Mouse (Mus musculus): ENCODE results near the gene Carmil1. TPM values are rescaled to one million over a fixed set of nuclear protein-coding genes. Genes with fewer than 3 reads are reported as not detected.

Gene Carmil1
- total RNA-seq, 1 experiment from 2014 or later = 2.7 TPM

DNA sequence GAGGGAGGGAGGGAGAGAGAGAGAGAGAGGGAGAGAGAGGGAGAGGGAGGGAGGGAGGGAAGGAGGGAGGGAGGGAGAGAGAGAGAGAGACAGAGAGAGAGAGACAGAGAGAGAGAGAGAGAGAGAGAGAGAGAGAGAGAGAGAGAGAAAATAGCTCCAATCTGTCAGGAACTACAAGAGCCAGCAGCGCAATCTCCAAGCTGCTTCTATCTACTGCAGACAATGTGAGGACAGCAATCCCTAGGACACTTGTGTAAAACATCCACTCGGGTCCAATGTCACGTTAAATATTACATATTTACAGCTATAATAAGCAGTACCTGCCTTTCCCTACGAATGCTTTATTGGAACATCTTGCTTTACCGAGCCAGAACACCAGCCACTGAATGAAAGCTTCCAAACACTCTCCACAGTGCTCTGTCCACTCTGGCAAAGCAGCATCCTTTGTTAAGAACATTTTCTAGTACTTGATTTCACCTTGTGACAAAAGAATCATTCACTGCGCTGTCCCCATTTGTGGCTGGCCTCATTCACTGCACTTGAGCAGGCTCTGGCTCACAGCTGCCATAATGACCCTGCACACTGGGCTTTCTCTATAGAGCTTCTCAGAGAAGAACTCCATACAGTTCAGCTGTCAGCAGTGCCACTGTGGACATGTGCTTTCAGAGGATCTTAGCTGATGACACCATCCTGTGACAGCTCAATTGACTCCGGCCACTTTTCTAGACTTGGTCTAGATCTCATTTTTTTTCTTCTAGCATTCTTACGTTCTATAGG, 57.0 kb downstream of the Carmil1 start:
- ATAC-seq (replicated peaks; ENCODE audit: low read depth, poor library complexity, severe bottlenecking) = no peak

DNA sequence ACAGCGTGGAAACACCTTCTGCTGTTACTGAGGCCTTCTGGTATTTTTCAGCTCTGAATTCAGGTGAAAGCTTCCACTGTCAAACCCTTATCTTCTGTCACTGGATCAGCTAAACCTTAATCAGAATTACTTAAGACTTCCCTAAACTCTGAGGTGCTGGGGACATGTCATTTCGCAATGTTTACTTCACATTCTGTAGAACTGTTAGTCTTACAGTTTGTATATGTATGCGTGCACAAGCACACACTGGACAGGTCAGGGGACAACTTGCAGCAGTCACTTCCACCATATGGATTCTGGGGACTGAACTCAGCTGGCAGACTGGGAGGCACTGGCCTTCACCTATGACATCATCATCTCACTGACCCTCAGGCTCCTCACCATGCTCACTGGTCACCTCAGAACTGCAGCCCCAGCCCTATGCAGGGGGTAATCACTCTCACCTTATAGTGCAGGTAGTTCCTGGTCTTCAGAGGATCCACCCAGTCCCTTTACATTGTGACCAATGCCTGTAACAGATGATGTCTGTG, 60.1 kb downstream of the Carmil1 start:
- ATAC-seq (replicated peaks; ENCODE audit: low read depth, poor library complexity, severe bottlenecking) = no peak

DNA sequence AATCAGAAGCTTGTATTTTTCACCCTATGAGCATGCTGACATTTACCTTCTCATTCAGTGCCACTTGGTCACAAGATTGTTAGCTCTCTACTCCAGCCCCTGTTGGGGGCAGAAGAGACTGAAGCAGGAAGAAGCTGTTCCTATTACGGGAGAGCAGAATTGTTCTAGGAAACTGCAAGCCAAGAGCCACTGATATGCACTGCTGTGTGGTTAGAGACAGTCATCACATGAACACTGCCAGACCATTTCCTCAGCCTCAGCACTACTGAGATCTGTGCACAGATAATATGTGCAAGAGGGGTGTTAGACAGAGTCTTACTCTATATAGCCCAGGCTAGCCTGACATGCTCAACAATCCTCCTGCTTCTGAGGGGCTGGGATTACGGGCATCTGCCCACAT, 69.4 kb downstream of the Carmil1 start:
- peak; percentile 65 for ATAC-seq (replicated peaks; ENCODE audit: low read depth, poor library complexity, severe bottlenecking)

DNA sequence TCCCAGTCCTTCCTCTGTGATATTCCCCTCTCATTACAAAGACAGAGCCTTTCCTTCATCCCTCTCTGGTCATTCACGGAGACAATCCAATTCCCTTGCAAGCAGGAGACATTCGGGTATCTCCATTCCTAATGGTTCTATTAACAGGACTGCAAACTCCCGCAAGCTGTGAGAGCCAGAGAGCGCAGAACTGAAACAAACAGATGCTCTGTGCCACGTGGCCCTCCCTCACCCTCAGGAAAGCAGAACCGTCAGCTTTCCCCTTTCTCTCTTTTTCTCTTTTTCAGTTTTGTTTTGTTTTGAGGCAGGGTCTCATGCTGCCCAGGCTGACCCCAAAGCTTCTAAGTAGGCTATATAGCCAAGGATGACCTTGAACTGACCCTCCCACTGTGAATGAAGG, 74.5 kb downstream of the Carmil1 start:
- no peak for ATAC-seq (replicated peaks; ENCODE audit: low read depth, poor library complexity, severe bottlenecking)

DNA sequence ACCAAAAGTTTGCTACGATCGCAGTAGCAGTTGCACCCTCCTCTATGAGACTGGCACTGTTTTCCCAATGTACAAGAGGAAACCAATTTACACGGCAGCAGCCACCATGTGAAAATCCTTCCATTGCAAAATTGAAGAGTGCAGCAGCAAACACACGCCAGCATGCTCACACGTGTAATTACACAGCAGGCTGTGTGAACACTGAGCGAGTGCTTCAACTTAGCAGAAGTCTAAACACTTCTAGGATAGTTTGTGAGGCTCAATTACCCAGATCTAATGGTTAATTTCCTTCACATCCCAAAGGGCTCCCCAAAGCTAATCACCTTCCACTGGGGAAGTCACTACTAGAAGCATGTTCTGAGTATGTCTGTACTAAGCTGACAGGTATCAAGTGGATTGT, 78.3 kb downstream of the Carmil1 start:
- no peak for ATAC-seq (replicated peaks; ENCODE audit: low read depth, poor library complexity, severe bottlenecking)

DNA sequence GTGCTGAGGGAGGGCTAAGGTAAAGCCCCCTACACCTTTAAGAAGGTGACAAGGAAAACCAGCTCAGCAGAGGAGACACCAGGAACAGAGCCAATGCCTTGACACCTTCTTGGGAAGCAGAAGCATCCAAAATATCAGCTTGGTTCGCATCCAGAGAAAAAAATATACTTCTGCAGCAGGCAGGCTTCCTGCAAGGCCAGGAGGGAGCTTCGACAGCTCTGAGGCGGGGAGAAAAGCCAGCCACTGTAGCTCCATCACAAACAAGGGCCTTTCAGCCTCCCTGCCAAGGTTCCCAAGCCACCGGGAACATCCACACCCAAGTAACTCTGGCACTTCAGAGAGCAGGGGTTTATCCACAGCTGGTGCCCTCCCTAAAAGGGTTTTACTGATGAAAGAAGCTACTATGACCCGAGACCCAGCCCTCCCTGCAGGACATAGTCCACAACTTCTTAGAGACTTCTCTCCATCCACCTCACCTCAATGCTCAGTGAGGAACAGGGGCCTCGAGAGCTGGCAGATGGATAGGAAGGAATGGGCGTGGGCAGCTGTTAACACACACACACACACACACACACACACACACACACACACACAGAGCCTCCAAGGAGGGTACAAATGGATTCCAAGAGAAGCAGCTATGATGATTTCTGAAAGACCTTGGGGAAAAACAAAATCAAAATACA, 80.6 kb downstream of the Carmil1 start:
- ATAC-seq (replicated peaks; ENCODE audit: low read depth, poor library complexity, severe bottlenecking) = no peak

DNA sequence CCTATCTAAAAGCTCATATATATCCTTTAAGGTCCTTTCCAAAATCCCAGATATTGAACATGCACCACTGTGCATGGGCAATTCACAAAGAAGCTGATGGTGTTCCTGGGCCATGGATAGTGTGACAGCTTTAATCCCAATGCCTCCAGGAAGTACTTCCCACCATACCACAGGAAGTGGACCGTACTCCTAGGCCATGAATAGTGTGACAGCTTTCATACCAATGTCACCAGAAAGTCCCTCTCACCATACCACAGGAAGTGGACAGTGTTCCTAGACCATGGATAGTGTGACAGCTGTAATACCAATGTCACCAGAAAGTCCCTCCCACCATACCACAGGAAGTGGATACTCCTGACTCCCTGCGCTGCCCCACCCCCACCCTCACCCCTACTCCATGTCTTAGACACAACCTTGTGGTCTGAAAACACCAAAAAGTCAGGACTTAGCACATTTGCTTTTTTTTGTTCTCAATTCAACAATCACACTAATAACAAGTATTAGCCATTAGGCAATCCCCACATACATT, 82.1 kb downstream of the Carmil1 start:
- ATAC-seq (replicated peaks; ENCODE audit: low read depth, poor library complexity, severe bottlenecking) = peak; percentile 66

DNA sequence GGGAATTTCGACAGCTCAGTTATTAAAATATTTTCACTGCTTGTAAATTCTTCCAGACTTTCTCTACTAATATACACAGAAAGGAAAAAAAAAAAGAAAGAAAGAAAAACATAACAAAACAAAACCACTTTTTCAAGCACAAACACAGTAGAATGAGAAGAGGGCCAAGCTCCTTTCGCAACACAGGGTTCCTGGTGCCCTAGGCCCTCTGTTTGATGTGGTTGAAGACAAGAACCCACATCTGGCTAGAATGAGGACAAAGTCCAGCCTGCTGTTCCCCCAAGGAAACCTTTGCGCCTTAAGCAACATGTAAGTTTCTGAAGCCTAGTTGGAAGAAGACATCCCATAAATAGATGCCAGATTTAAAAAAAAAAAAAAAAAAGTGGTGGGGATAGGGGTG, 85.2 kb downstream of the Carmil1 start:
- no peak for ATAC-seq (replicated peaks; ENCODE audit: low read depth, poor library complexity, severe bottlenecking)

DNA sequence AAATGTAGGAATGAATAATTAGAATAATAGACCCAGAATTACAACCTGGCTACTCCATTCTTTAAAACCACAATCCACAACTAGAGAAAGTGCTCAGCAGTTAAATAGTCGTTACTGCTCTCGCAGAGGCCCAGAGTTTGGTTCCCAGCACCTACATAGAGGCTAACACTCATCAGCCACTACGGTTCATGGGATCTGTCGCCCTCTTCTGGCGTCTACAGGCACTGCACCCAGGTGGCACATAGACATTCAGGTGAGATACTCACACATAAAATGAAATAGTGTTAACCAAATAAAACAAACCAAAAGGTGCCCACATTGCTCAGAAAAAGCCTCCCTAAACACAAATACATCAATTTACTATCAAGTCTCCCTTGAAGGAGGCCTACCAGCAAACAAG, 86.6 kb downstream of the Carmil1 start:
- no peak for ATAC-seq (replicated peaks; ENCODE audit: low read depth, poor library complexity, severe bottlenecking)

DNA sequence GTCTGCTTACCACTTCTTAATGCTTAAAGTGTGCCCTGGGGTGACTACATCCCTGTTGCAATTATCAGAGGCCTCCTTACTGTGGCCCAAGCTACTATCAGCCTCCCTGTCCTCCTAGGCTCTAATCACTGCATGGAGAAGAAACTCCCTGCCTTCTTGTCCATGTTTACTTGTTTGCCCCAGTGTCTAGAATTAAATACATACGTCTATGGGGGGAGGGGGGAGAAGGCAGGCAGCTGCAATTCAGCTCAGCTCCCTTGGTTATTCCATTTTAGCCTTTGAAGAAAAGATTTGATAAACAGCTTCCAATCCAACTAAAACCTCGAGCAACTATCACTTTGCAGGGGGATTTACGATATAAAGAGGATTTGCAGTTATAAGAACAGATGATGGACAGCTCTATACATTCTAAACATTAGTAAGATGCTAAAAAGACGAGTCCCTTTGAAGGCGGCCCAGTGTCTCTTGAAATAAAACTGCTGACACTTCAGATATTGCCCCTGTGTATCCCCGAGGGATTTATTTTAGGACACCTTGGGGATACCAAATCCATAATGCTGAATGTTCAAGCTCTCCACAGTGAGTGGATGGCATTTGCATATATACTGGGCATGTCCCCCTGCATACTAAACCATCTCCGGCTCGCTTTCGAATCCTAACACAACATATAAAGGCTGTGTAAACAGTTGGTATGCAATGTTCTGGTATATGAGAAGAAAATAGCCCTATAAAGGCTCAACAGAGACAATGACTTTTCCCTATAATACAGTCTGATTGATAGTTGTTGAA, 89.5 kb downstream of the Carmil1 start:
- ATAC-seq (replicated peaks; ENCODE audit: low read depth, poor library complexity, severe bottlenecking) = no peak

DNA sequence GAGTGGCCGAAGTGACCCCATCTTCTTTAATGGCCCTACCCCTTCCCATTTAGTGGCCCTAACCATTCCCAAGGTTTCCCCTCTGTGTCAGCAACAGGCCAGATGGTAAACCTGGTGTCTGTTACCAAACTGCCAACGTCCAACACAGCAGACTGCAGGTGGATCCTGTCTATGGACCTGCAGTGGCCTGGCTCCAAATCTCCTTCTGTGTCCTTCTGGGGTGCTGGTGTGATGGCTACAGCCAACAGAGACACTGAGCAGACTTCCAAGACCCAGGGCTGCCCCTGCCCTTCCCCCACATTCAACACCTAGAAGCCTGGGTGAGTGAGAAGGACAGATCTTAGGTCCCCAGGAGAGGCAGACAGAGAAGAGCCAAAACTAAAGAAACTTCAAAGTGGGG, 93.6 kb downstream of the Carmil1 start:
- no peak for ATAC-seq (replicated peaks; ENCODE audit: low read depth, poor library complexity, severe bottlenecking)

DNA sequence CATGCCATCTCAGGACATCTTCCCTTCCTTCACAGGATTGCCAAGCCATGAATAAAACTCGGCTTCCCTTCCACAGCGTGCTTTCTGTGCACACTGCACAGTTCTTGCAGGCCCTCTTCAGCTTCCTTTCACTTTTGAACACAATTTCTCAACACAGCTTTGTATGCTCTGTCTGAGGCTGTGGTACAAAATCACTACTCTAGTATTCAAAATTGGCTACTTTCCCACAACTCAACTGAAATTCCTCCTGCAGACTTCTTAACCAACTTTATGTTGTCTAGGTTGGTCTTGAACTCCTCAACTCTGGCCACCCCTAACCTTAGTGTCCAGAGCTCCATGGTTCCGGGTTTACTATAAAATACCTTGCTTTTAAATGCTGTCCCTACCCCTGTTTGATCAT, 95.0 kb downstream of the Carmil1 start:
- ATAC-seq (replicated peaks; ENCODE audit: low read depth, poor library complexity, severe bottlenecking) = no peak

DNA sequence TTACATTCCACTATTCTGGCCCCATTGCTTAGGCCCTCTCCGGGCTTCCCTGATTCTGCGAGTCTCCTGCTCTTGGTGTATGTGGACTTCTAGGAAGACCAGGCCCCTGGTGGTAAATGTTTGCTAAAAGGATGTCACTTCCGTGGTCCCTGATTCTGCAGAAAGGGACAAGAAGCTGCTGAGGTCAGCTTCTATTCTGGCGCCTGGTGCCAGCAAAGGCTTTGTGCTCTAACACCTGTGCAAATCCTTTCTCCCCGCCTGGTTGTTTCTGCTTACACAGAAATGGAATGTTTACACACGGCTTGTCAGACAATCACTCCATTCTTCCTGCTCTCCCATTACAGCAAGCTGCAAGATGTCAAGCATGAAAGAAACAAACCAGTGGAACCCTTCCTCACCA, 97.7 kb downstream of the Carmil1 start:
- no peak for ATAC-seq (replicated peaks; ENCODE audit: low read depth, poor library complexity, severe bottlenecking)

DNA sequence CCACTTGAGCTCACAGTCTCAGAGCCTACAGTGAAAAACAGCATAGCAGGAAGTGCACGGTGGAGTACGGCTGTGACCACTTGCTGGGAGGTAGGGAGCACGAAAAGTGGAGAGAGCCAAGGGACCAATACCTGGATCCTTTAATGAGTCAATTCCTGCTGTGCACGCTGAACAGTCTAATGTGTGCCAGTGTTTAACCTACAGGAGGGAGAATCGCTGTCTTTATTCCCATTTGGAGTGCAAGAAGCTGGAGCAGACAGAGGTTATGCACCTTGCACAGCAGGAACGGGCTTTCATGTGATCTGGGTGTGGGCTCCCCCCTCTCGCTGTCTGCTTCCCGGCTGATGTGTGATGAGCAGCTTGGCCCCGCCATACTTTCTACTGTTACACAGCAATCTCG, 101.1 kb downstream of the Carmil1 start:
- ATAC-seq (replicated peaks; ENCODE audit: low read depth, poor library complexity, severe bottlenecking) = no peak

DNA sequence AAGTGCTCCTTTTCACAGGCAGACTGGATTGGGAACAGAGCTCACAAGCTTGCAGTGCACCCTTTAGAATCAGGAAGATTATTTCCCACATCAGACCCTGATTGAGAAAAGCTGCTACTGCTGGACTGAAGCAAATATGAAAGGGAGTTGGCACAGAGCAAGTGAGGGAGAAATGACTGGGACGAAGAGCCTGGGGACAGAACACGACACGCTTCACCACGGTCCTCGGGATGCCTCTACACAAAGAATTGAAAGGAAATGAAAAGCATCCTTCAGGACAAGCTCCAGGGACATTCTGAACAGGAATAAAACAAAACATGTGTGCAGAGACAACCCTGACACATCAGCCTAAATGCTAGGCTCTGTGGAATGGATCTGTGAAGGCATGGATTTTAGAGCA, 103.0 kb downstream of the Carmil1 start:
- ATAC-seq (replicated peaks; ENCODE audit: low read depth, poor library complexity, severe bottlenecking) = no peak

DNA sequence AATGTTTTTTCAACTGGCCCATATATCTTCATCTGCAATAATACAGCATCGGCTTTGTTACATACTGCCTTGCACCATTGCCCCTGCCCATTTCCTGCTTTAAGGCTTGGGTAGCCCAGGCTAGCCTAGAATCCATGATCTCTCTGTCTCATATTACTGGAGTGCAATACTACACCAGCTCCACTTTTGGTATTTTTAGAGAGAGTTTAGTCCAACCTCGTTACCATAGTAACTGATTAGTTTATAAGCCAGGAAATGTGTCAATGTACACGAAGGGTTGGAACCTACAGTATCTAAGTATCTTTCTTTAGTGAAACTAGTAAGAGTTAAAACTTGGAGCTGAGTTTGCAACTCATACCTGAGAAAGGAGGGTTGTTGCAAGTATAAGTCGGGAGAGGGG, 103.8 kb downstream of the Carmil1 start:
- no peak for ATAC-seq (replicated peaks; ENCODE audit: low read depth, poor library complexity, severe bottlenecking)

DNA sequence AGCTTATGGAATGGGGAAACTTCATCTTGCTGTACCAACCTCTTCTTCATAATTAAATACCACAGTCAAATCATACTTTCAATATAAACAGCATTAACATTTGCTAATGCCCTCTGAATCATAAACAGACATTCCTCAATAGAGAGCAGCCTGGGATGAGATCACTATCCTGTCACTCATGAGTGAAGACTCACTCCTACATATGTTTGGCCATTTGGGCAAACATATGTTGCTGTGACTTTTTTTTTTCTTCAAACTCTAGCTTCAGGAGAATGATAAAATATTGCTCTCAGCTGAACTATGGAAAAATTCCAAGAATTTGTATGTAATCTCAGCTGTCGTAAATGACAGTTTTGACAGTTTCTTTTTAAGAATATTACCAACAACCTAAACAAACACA, 110.9 kb downstream of the Carmil1 start:
- no peak for ATAC-seq (replicated peaks; ENCODE audit: low read depth, poor library complexity, severe bottlenecking)

DNA sequence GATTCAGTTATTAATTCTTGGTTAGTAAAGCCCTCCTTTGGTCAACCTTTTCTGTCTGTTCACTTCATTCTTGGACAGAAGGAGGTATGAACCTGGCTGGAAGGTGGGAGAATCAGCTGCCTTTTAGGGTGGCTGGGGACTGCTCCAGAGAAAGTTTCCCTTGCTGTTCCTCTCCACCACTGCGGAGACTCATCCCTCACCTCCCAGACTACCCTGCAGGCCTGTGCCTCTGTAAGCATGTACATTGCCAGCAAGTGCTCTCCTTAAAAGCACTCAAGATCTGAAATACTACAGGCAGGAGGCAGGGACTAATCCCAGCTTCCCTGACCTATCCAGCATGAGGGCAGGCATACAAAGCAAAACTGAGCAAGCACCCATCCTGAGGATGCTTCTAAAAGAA, 117.2 kb downstream of the Carmil1 start:
- no peak for ATAC-seq (replicated peaks; ENCODE audit: low read depth, poor library complexity, severe bottlenecking)

DNA sequence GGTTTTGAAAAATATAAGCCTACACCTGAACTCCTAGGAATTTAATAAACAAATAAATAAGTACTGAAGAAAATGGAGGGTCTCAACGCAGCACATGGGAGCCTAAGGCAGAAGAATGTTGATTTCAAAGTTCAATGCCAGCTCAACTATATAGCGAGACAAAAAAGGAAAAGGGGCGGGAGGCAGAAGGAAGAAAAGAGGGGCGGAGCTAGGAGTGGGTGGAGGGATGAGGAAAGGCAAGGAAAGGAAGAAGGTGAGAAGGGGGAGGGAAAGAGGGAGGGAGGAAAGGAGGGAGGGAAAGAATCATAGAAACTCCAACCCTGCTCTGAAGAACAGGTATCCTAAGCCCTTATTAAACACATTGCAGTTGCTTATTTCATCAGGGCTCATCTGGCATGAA, 119.5 kb downstream of the Carmil1 start:
- ATAC-seq (replicated peaks; ENCODE audit: low read depth, poor library complexity, severe bottlenecking) = no peak

DNA sequence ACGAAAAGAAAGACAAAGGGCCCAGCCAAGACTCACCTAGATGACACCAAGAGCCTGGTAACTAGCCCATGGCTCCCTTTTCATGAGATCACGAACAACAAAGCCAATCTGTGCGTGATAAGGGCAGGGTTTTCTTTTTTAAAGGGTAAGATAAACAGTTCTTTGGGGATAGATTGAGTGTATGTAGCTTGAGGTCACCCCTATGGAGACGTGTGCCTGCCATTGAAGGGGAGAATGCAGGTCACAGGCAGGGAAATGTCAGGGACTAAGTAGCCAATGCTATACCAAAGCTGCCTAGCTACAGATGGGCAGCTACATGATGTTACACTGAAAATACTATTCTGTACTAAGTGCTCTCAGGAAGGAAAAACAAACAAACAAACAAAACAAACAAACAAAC, 120.6 kb downstream of the Carmil1 start:
- ATAC-seq (replicated peaks; ENCODE audit: low read depth, poor library complexity, severe bottlenecking) = no peak
